ENCODE assay signal across 8 mouse cellular contexts in genomic region chr16:31592973-31593683, GRCm38 (mm10).
DNase-seq lines count a peak whose midpoint lies in the region; ATAC-seq lines count a peak whose summit lies in the region.

No protein-coding gene starts in this region.

- no peak overlapping the region for H3K4me3 ChIP-seq in embryonic facial prominence, embryonic 12.5 days
- no peak overlapping the region for H3K4me3 ChIP-seq in neural tube, embryonic 12.5 days

- H3K27me3 ChIP-seq in embryonic facial prominence, embryonic 12.5 days, result no peaks in the 10 kb centered on the region
- no peaks in the 10 kb centered on the region for H3K27me3 ChIP-seq in neural tube, embryonic 12.5 days (replicated peaks)

- no peak overlapping the region for H3K9ac ChIP-seq in embryonic facial prominence, embryonic 12.5 days
- H3K9ac ChIP-seq in neural tube, embryonic 12.5 days, result no peak overlapping the region

- peak overlapping the region; percentile 20 for H3K4me2 ChIP-seq in embryonic facial prominence, embryonic 12.5 days (replicated peaks)
- H3K4me2 ChIP-seq in neural tube, embryonic 12.5 days (replicated peaks), result peak overlapping the region; percentile 38

- H3K4me1 ChIP-seq in embryonic facial prominence, embryonic 12.5 days, result peaks cover 49% of the 10 kb centered on the region
- peaks cover 35% of the 10 kb centered on the region for H3K4me1 ChIP-seq in neural tube, embryonic 12.5 days

- intact Hi-C loops in heart, postnatal 14 days (cut with DNase I), result no loop called here
- intact Hi-C loops in left cerebral cortex, postnatal 36 days (cut with DNase I), result loop anchor here (5.0 kb wide), 2 partner anchors 86 to 104 kb away; no protein-coding TSS in a partner anchor

- no peak for ATAC-seq in embryonic facial prominence, embryonic 12.5 days (ENCODE audit: insufficient number of reproducible peaks, insufficient read depth, low FRiP score, low TSS enrichment)
- peak; percentile 30 for ATAC-seq in neural tube, embryonic 12.5 days (ENCODE audit: low FRiP score, low read depth)
- ATAC-seq in erythroid progenitor cell, adult 5-6 weeks (replicated peaks; ENCODE audit: low FRiP score, poor library complexity, severe bottlenecking), result no peak

- DNase-seq in adrenal gland, adult (ENCODE audit: inconsistent age in 2 of 2, low spot score in 1 of 2), result peak; percentile 84 to 94
- no peak for DNase-seq in adrenal gland, postnatal 4 days (ENCODE audit: low spot score in 2 of 2)
- peak; percentile 83 for DNase-seq in 3134 (ENCODE audit: extremely low read depth, insufficient read length, low spot score)
- DNase-seq in heart, postnatal 14 days, result peak; percentile 19 to 23
- DNase-seq in left cerebral cortex, postnatal 36 days (ENCODE audit: low spot score in 2 of 2), result peak; percentile 49 to 58

- H3K27ac ChIP-seq in embryonic facial prominence, embryonic 12.5 days, result peak overlapping the region; percentile 91
- 0 out of 2 replicates have a peak overlapping the region, but pooled peaks have one; percentile 58 for H3K27ac ChIP-seq in neural tube, embryonic 12.5 days

- no peaks in the 10 kb centered on the region for H3K9me3 ChIP-seq in embryonic facial prominence, embryonic 12.5 days
- H3K9me3 ChIP-seq in neural tube, embryonic 12.5 days, result no peaks in the 10 kb centered on the region

- no peaks in the 10 kb centered on the region for H3K36me3 ChIP-seq in embryonic facial prominence, embryonic 12.5 days
- H3K36me3 ChIP-seq in neural tube, embryonic 12.5 days, result no peaks in the 10 kb centered on the region

- 25% methylated on average over 9 of the region's 9 CpGs for WGBS in embryonic facial prominence, embryonic 12.5 days
- 26% methylated on average over 9 of the region's 9 CpGs for WGBS in neural tube, embryonic 12.5 days

Comparison
In these comparisons a context has a peak if more than half of its experiments do, and no peak if none do; other contexts are left out.
1. DNase-seq: peak in adrenal gland, adult (2 of 2), 3134 (single experiment), heart, postnatal 14 days (2 of 2) and left cerebral cortex, postnatal 36 days (2 of 2); none in adrenal gland, postnatal 4 days (0 of 2).